Mouse (Mus musculus) cerebellum, postnatal 14 days (tissue): ENCODE measurements at regions not wholly inside any gene's neighbourhood (a gene's known extent, or its start where the extent isn't known, plus 50 kb on each side); places are given as distances from the start of the nearest gene placed in this dataset.

Experiments used
- DNase-seq, 2 experiments: peaks; one replicate each; pipeline ENCODE4 v3.0.0; 2021; ENCODE audit warnings: mixed read lengths in 2 of 2

DNA sequence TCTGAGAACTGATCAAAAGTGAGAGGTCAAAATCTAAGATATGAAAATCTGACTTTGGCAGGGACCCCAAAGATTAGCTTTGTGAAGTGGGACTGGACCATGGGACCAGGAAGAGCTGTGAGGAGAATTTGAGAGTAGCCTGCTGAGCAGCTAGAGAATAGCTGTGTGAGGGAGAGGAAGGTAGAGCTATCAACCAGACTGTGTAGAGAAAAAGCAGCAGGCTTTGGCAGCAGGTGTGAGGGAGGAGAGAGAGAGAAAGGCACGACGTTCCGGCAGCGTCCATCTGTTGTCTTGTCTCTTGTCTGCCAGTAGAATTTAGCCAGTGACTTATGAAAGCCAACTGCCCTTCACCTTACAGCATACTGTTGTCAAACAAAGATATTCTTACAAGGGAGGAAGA is 412.1 kb downstream of the Slitrk2 start:
- peak; percentile 80 to 82 for DNase-seq

DNA sequence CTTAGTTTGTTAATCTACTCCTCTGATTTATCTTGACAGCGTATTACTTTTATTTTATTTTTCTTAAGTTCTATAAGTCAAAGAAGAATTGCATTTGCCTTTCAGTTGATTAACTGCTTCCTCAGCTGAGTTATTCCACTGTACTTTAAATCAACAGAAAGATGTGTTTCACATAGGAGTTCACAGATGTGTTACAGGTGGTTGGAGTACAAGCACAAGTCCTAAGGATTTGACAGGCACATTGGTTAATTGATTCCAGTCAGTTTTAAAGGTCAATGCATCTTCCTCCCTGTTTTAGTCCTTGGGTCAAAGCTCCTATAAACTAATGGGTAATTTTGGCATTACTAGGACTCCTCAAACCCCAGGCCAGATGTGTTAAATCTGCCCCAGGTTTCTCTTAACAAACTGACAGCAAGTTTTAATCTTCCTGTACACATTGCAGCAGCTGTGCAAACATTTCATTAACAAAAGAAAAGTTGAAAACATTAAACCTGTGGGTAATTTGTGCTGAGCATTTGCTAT is 413.5 kb downstream of the Slitrk2 start:
- DNase-seq, result no peak

- peak; percentile 10 for DNase-seq
These were observed 443.3 kb downstream of the Slitrk2 start for GRCm38 (mm10) chrX:67092395-67092794.
